Mouse (Mus musculus) left cerebral cortex, adult 11 months (tissue): Measurements from ENCODE around the gene P2ry2.

Experiments used
- DNase-seq: peaks from one replicate; pipeline ENCODE4 v3.0.0; 2022; ENCODE audit warnings: low spot score

The P2ry2 gene

GRCm38 (mm10) chr7:100984452-100985395, 27.9 kb downstream of the P2ry2 start:
- DNase-seq, result no peak

GRCm38 (mm10) chr7:100979175-100979574, 33.5 kb downstream of the P2ry2 start:
- no peak for DNase-seq

- no peak for DNase-seq
These were observed 34.5 kb downstream of the P2ry2 start for GRCm38 (mm10) chr7:100978171-100978570.

- no peak for DNase-seq
These were observed 38.3 kb downstream of the P2ry2 start, which contains the start of gene P2ry6 for GRCm38 (mm10) chr7:100974135-100974903. TSS of gene P2ry6 (minus strand) at chr7:100974649.

GRCm38 (mm10) chr7:100972875-100973274, 39.8 kb downstream of the P2ry2 start:
- DNase-seq, result no peak

GRCm38 (mm10) chr7:100968874-100969659, 43.6 kb downstream of the P2ry2 start:
- DNase-seq, result no peak

- no peak for DNase-seq
These were observed 44.3 kb downstream of the P2ry2 start for GRCm38 (mm10) chr7:100968376-100968775.

- no peak for DNase-seq
These were observed 44.8 kb downstream of the P2ry2 start for GRCm38 (mm10) chr7:100967850-100968249.

GRCm38 (mm10) chr7:100966014-100966413, 46.7 kb downstream of the P2ry2 start:
- DNase-seq, result no peak

GRCm38 (mm10) chr7:100965079-100965478, 47.6 kb downstream of the P2ry2 start:
- DNase-seq, result no peak

- no peak for DNase-seq
These were observed 48.4 kb downstream of the P2ry2 start for GRCm38 (mm10) chr7:100964242-100964641.

GRCm38 (mm10) chr7:100963381-100963780, 49.3 kb downstream of the P2ry2 start:
- DNase-seq, result no peak

GRCm38 (mm10) chr7:100961146-100961545, 51.5 kb downstream of the P2ry2 start:
- DNase-seq, result no peak

GRCm38 (mm10) chr7:100960462-100960861, 52.2 kb downstream of the P2ry2 start:
- DNase-seq, result no peak

GRCm38 (mm10) chr7:100958426-100958825, 54.2 kb downstream of the P2ry2 start:
- DNase-seq, result no peak

GRCm38 (mm10) chr7:100952686-100953085, 60.0 kb downstream of the P2ry2 start:
- DNase-seq, result no peak

- DNase-seq, result no peak
These were observed 60.8 kb downstream of the P2ry2 start for GRCm38 (mm10) chr7:100951903-100952302.

GRCm38 (mm10) chr7:100950481-100951010, 62.1 kb downstream of the P2ry2 start:
- no peak for DNase-seq

GRCm38 (mm10) chr7:100950031-100950430, 62.6 kb downstream of the P2ry2 start:
- DNase-seq, result no peak
